Mouse (Mus musculus) heart, postnatal 0 days (tissue): ENCODE data around the gene Tbccd1.

ENCODE experiments used
- CTCF ChIP-seq: IDR thresholded peaks from 2 replicates; pipeline ENCODE4 v1.5.1; 2016; ENCODE audit warnings: antibody characterized with exemption, control low read depth, low read depth
- EP300 ChIP-seq: IDR thresholded peaks from 2 replicates; pipeline ENCODE4 v1.6.1; 2016; ENCODE audit warnings: antibody characterized with exemption, low read depth

DNA sequence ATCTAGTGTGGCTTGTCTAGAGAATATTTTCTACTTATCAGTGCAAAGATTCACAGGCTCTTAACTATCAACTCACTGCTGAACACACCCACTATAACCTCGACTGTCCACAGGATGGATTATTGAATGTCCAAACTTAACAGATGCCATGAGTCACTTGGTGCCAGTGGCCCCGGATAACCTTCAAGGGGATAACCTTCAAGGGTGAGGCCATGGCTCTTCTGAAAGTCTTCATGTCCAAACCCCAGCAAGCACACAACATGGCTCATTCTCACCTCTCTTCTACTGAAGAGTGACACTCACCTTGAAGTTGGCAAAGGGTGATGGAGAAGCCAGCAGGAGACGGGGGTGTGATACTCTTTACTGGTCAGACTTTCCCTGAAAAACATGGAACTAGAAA is 29.3 kb upstream of the Tbccd1 start:
- TF ChIP-seq EP300: no peak
- TF ChIP-seq CTCF: no peak
